Mouse (Mus musculus) heart, embryonic 13.5 days (tissue): Measurements from ENCODE around the gene Rab30. TPM values are rescaled to one million over a fixed set of nuclear protein-coding genes. Genes with fewer than 3 reads are reported as not detected.

ENCODE experiments used
- ATAC-seq: fragments of 200-750 bp; cut with Nextera tagmentation; 2 replicates; pipeline ENCODE4 v1.8.0; 2017; ENCODE audit warnings: moderate TSS enrichment; ENCODE audit not compliant: insufficient number of reproducible peaks, low FRiP score, low TSS enrichment; ENCODE audit errors: extremely low read depth
- H3K27ac ChIP-seq: fragments of 300-500 bp; sonication (generic); replicated peaks from 2 replicates; pipeline ENCODE4 v1.5.1; 2015; ENCODE audit warnings: moderate library complexity, mild to moderate bottlenecking, inconsistent platforms
- H3K27me3 ChIP-seq: fragments of 300-500 bp; sonication (generic); replicated peaks from 2 replicates; pipeline ENCODE4 v1.6.1; 2015; ENCODE audit warnings: mild to moderate bottlenecking, inconsistent platforms
- H3K36me3 ChIP-seq: fragments of 300-500 bp; sonication (generic); 2 replicates; pipeline ENCODE4 v1.6.1; 2015; ENCODE audit warnings: mild to moderate bottlenecking, inconsistent platforms
- H3K4me1 ChIP-seq: fragments of 300-500 bp; sonication (generic); 2 replicates; pipeline ENCODE4 v1.6.1; 2015; ENCODE audit warnings: inconsistent platforms
- H3K4me2 ChIP-seq: fragments of 300-500 bp; sonication (generic); 2 replicates; pipeline ENCODE4 v1.6.1; 2015; ENCODE audit warnings: inconsistent platforms, mild to moderate bottlenecking, moderate library complexity
- H3K4me3 ChIP-seq: fragments of 300-500 bp; sonication (generic); 2 replicates; pipeline ENCODE4 v1.5.1; 2015; ENCODE audit warnings: moderate library complexity, mild to moderate bottlenecking, inconsistent platforms
- H3K9ac ChIP-seq: fragments of 300-500 bp; sonication (generic); 2 replicates; pipeline ENCODE4 v1.6.1; 2015; ENCODE audit warnings: inconsistent platforms, mild to moderate bottlenecking, moderate library complexity
- H3K9me3 ChIP-seq: fragments of 300-500 bp; sonication (generic); 2 replicates; pipeline ENCODE4 v1.6.1; 2016; ENCODE audit warnings: inconsistent platforms
- WGBS: fragments of 180-500 bp; shearing (Covaris S2); methylation state at CpG from one replicate; pipeline ENCODE4 v1.1.7; 2015; ENCODE audit warnings: mixed read lengths; 5-methylcytosine and 5-hydroxymethylcytosine counted together
- polyA plus RNA-seq: library from polyadenylated mRNA; unstranded; fragments of >200 nt; fragmentation: Nextera tagmentation; extraction: Ambion mirVana; gene quantifications from 2 replicates; pipeline ENCODE4 v1.2.1, GENCODE M21; 2015

The Rab30 gene
- 5.6 and 7.9 TPM in 2 replicates for polyA plus RNA-seq

GRCm38 (mm10) chr7:92741152-92741860, at the start of gene Rab30:
Gene Rab30, plus strand, starts transcription at chr7:92741603.
- H3K9me3 ChIP-seq = no peaks in the 10 kb centered on the region
- no peaks in the 10 kb centered on the region; the same call in 1 of the 2 replicates for H3K27me3 ChIP-seq
- peaks cover 28% of the 10 kb centered on the region for H3K36me3 ChIP-seq
- peak within 1 kb of the TSS; percentile 89 for H3K27ac ChIP-seq
- H3K4me3 ChIP-seq = peak within 1 kb of the TSS; percentile 68
- H3K9ac ChIP-seq = peak within 1 kb of the TSS; percentile 93
- under 1% methylated on average over 38 of the region's 38 CpGs for WGBS
- ATAC-seq = peak; percentile 100
- peaks cover 44% of the 10 kb centered on the region for H3K4me1 ChIP-seq
- peak within 1 kb of the TSS; percentile 96 for H3K4me2 ChIP-seq

GRCm38 (mm10) chr7:92696395-92696794, 45.0 kb upstream of the Rab30 start:
- no peaks in the 10 kb centered on the region for H3K36me3 ChIP-seq
- no peak overlapping the region for H3K27ac ChIP-seq
- H3K9me3 ChIP-seq = no peaks in the 10 kb centered on the region
- 85% methylated on average over 3 of the region's 3 CpGs for WGBS
- no peaks in the 10 kb centered on the region for H3K27me3 ChIP-seq
- no peak overlapping the region for H3K4me2 ChIP-seq
- no peaks in the 10 kb centered on the region for H3K4me1 ChIP-seq
- ATAC-seq = no peak
- H3K9ac ChIP-seq = no peak overlapping the region
- H3K4me3 ChIP-seq = no peak overlapping the region

- no peak overlapping the region for H3K4me2 ChIP-seq
- H3K36me3 ChIP-seq = no peaks in the 10 kb centered on the region
- WGBS = 41% methylated on average over 5 of the region's 5 CpGs
- no peaks in the 10 kb centered on the region for H3K9me3 ChIP-seq
- no peak overlapping the region for H3K9ac ChIP-seq
- H3K27ac ChIP-seq = no peak overlapping the region
- ATAC-seq = no peak
- no peaks in the 10 kb centered on the region for H3K4me1 ChIP-seq
- no peaks in the 10 kb centered on the region for H3K27me3 ChIP-seq
- H3K4me3 ChIP-seq = no peak overlapping the region
Measured at GRCm38 (mm10) chr7:92698770-92699169, 42.6 kb upstream of the Rab30 start.

GRCm38 (mm10) chr7:92703661-92704060, 37.7 kb upstream of the Rab30 start:
- 75% methylated on average over 1 of the region's 1 CpGs for WGBS
- Histone ChIP-seq H3K36me3 (no peaks in the 10 kb centered on the region), H3K4me2 (no peak overlapping the region), H3K4me1 (peaks cover 17% of the 10 kb centered on the region), H3K27ac (no peak overlapping the region), H3K27me3 (no peaks in the 10 kb centered on the region), H3K9ac (no peak overlapping the region), H3K9me3 (no peaks in the 10 kb centered on the region), H3K4me3 (no peak overlapping the region)
- ATAC-seq = no peak

- no peak overlapping the region for H3K4me2 ChIP-seq
- H3K9me3 ChIP-seq = no peaks in the 10 kb centered on the region
- H3K36me3 ChIP-seq = no peaks in the 10 kb centered on the region
- no peak overlapping the region for H3K4me3 ChIP-seq
- no peaks in the 10 kb centered on the region for H3K27me3 ChIP-seq
- no peak overlapping the region for H3K27ac ChIP-seq
- peaks cover 17% of the 10 kb centered on the region for H3K4me1 ChIP-seq
- ATAC-seq = no peak
- H3K9ac ChIP-seq = no peak overlapping the region
- 56% methylated on average over 2 of the region's 2 CpGs for WGBS
Measured at GRCm38 (mm10) chr7:92705534-92705933, 35.9 kb upstream of the Rab30 start.

GRCm38 (mm10) chr7:92706711-92707110, 34.7 kb upstream of the Rab30 start:
- no peaks in the 10 kb centered on the region for H3K36me3 ChIP-seq
- H3K9ac ChIP-seq = peak overlapping the region; percentile 30; the same call in 1 of the 2 replicates
- H3K27me3 ChIP-seq = no peaks in the 10 kb centered on the region
- 39% methylated on average over 12 of the region's 12 CpGs for WGBS
- H3K4me2 ChIP-seq = peak overlapping the region; percentile 67
- no peaks in the 10 kb centered on the region for H3K9me3 ChIP-seq
- H3K27ac ChIP-seq = no peak overlapping the region
- peaks cover 17% of the 10 kb centered on the region for H3K4me1 ChIP-seq
- H3K4me3 ChIP-seq = peak overlapping the region; percentile 35
- no peak for ATAC-seq

- Histone ChIP-seq H3K4me1 (peaks cover 17% of the 10 kb centered on the region), H3K36me3 (no peaks in the 10 kb centered on the region), H3K4me3 (no peak overlapping the region), H3K9ac (no peak overlapping the region), H3K27ac (no peak overlapping the region), H3K9me3 (no peaks in the 10 kb centered on the region), H3K27me3 (no peaks in the 10 kb centered on the region), H3K4me2 (no peak overlapping the region)
- ATAC-seq = no peak
- 24% methylated on average over 2 of the region's 2 CpGs for WGBS
Measured at GRCm38 (mm10) chr7:92709573-92709972, 31.8 kb upstream of the Rab30 start.

GRCm38 (mm10) chr7:92711593-92711992, 29.8 kb upstream of the Rab30 start:
- Histone ChIP-seq H3K27ac (no peak overlapping the region), H3K36me3 (no peaks in the 10 kb centered on the region), H3K4me3 (no peak overlapping the region), H3K9ac (no peak overlapping the region), H3K4me2 (no peak overlapping the region), H3K27me3 (no peaks in the 10 kb centered on the region), H3K9me3 (no peaks in the 10 kb centered on the region), H3K4me1 (peaks cover 7% of the 10 kb centered on the region)
- 74% methylated on average over 3 of the region's 3 CpGs for WGBS
- ATAC-seq = no peak

GRCm38 (mm10) chr7:92715055-92715454, 26.3 kb upstream of the Rab30 start:
- no peaks in the 10 kb centered on the region for H3K9me3 ChIP-seq
- WGBS = 66% methylated on average over 1 of the region's 1 CpGs
- H3K36me3 ChIP-seq = no peaks in the 10 kb centered on the region
- H3K4me2 ChIP-seq = no peak overlapping the region
- H3K27me3 ChIP-seq = no peaks in the 10 kb centered on the region
- H3K27ac ChIP-seq = no peak overlapping the region
- H3K4me3 ChIP-seq = no peak overlapping the region
- H3K4me1 ChIP-seq = no peaks in the 10 kb centered on the region
- no peak for ATAC-seq
- no peak overlapping the region for H3K9ac ChIP-seq

- WGBS = 54% methylated on average over 3 of the region's 3 CpGs
- H3K4me3 ChIP-seq = no peak overlapping the region
- no peaks in the 10 kb centered on the region for H3K36me3 ChIP-seq
- no peak for ATAC-seq
- H3K27ac ChIP-seq = no peak overlapping the region
- no peak overlapping the region for H3K4me2 ChIP-seq
- H3K27me3 ChIP-seq = no peaks in the 10 kb centered on the region; the same call in 1 of the 2 replicates
- H3K4me1 ChIP-seq = no peaks in the 10 kb centered on the region
- H3K9ac ChIP-seq = no peak overlapping the region
- H3K9me3 ChIP-seq = no peaks in the 10 kb centered on the region
Measured at GRCm38 (mm10) chr7:92720156-92720905, 21.1 kb upstream of the Rab30 start.

- H3K36me3 ChIP-seq = no peaks in the 10 kb centered on the region
- no peak overlapping the region for H3K4me2 ChIP-seq
- H3K4me1 ChIP-seq = no peaks in the 10 kb centered on the region
- ATAC-seq = no peak
- H3K9me3 ChIP-seq = no peaks in the 10 kb centered on the region
- no peak overlapping the region for H3K4me3 ChIP-seq
- H3K9ac ChIP-seq = no peak overlapping the region
- no peak overlapping the region for H3K27ac ChIP-seq
- 37% methylated on average over 3 of the region's 3 CpGs for WGBS
- no peaks in the 10 kb centered on the region; the same call in 1 of the 2 replicates for H3K27me3 ChIP-seq
Measured at GRCm38 (mm10) chr7:92723750-92724149, 17.7 kb upstream of the Rab30 start.
